20 mouse cellular contexts compared by ENCODE assay signal in genomic region chr15:11882508-11883205, GRCm38 (mm10). TPM values are rescaled to one million over a fixed set of nuclear protein-coding genes. Genes with fewer than 3 reads are reported as not detected.
DNase-seq lines count a peak whose midpoint lies in the region; ATAC-seq and TF ChIP-seq lines count a peak whose summit lies in the region.
"Had no signal": no experiment of that assay in that cellular context is flagged by ENCODE, and none has a peak within 500 bp of the region (broad histone marks: within the 10 kb centered on the region; RNA-seq: fewer than 3 reads in every experiment).

No protein-coding gene starts in this region.

- H3K27me3 ChIP-seq in kidney, embryonic 14.5 days (ENCODE audit: control insufficient read depth, insufficient read depth, low read length) = no peaks in the 10 kb centered on the region
- H3K27me3 ChIP-seq: embryonic facial prominence, embryonic 15.5 days; limb, embryonic 13.5 days; megakaryocyte, embryonic 14.5 days; midbrain, embryonic 15.5 days had no signal

- DNase-seq in heart, adult 11 months = peak; percentile 93
- no peak for DNase-seq in heart, postnatal 4 days
- DNase-seq in kidney, postnatal 14 days = no peak
- peak; percentile 5 for DNase-seq in lung, postnatal 10 days
- DNase-seq in lung, adult 2 months = no peak
- peak; percentile 76 for DNase-seq in adipocyte (ENCODE audit: low spot score)
- no peak for DNase-seq in adrenal gland, postnatal 10 days
- DNase-seq: B cell, adult 2 months; cerebellum, adult 9-11 months; layer of hippocampus, postnatal 36 days; thymus, postnatal 14 days had no signal

- peaks cover 5% of the 10 kb centered on the region; the same call in 1 of the 2 replicates for H3K9me3 ChIP-seq in kidney, embryonic 14.5 days (ENCODE audit: control insufficient read depth, low read length)
- H3K9me3 ChIP-seq: embryonic facial prominence, embryonic 15.5 days; limb, embryonic 13.5 days; megakaryocyte, embryonic 14.5 days; midbrain, embryonic 15.5 days had no signal

- H3K4me1 ChIP-seq in kidney, embryonic 14.5 days (ENCODE audit: control insufficient read depth, insufficient read depth, low read length) = no peaks in the 10 kb centered on the region
- no peaks in the 10 kb centered on the region for H3K4me1 ChIP-seq in lung, adult 2 months (ENCODE audit: control insufficient read depth, insufficient read depth, low read length)
- H3K4me1 ChIP-seq: embryonic facial prominence, embryonic 15.5 days; limb, embryonic 13.5 days; megakaryocyte, embryonic 14.5 days; midbrain, embryonic 15.5 days had no signal

- 36% methylated on average over 10 of the region's 10 CpGs for WGBS in kidney, embryonic 14.5 days
- 63% methylated on average over 10 of the region's 10 CpGs for WGBS in lung, adult 2 months

- ATAC-seq in kidney, embryonic 14.5 days (ENCODE audit: low FRiP score, low TSS enrichment) = no peak
- ATAC-seq: intestine, embryonic 16.5 days; lung, postnatal 0 days; midbrain, embryonic 15.5 days had no signal

- no peak for TF ChIP-seq POLR2A in lung, adult 2 months (IDR thresholded peaks at IDR 0.05; ENCODE audit: borderline replicate concordance, extremely low read depth, low read depth, low read length)

- TF ChIP-seq CTCF in lung, adult 2 months (IDR thresholded peaks at IDR 0.05; ENCODE audit: insufficient read depth, low read length) = no peak

- H3K9ac ChIP-seq in kidney, embryonic 14.5 days (ENCODE audit: low read depth, low read length) = no peak overlapping the region
- H3K9ac ChIP-seq: embryonic facial prominence, embryonic 15.5 days; limb, embryonic 13.5 days; liver, embryonic 14.5 days; midbrain, embryonic 15.5 days had no signal

- no peak overlapping the region for H3K27ac ChIP-seq in kidney, embryonic 14.5 days (ENCODE audit: low read depth, low read length)
- H3K27ac ChIP-seq: embryonic facial prominence, embryonic 15.5 days; limb, embryonic 13.5 days; liver, embryonic 14.5 days; midbrain, embryonic 15.5 days had no signal

- H3K4me2 ChIP-seq in kidney, embryonic 14.5 days (replicated peaks; ENCODE audit: low read depth, low read length) = peak overlapping the region; percentile 10
- H3K4me2 ChIP-seq: embryonic facial prominence, embryonic 15.5 days; limb, embryonic 13.5 days; midbrain, embryonic 15.5 days had no signal

- H3K4me3 ChIP-seq in kidney, embryonic 14.5 days (ENCODE audit: low read length) = no peak overlapping the region
- H3K4me3 ChIP-seq in lung, adult 2 months (replicated peaks; ENCODE audit: extremely low read depth, low read depth, low read length) = no peak overlapping the region
- H3K4me3 ChIP-seq: embryonic facial prominence, embryonic 15.5 days; limb, embryonic 13.5 days; megakaryocyte, embryonic 14.5 days; midbrain, embryonic 15.5 days had no signal

- no peaks in the 10 kb centered on the region for H3K36me3 ChIP-seq in kidney, embryonic 14.5 days (ENCODE audit: control insufficient read depth, insufficient read depth, low read length)
- H3K36me3 ChIP-seq: limb, embryonic 13.5 days; midbrain, embryonic 15.5 days had no signal

RNA-seq across cellular contexts. Expression of gene Npr3, which starts 24.4 kb away (rescaled TPM):
- total RNA-seq in heart, postnatal 4 days (2021) = 10 to 100 TPM; 39.6 to 45.7 TPM
- polyA plus RNA-seq in kidney, embryonic 14.5 days (2014; fragmentation: Nextera tagmentation; extraction: Ambion mirVana) = 5.6 and 8.1 TPM in 2 replicates
- polyA plus RNA-seq in lung, adult 2 months (2012; rRNA removed) = 9.6 and 24.4 TPM in 2 replicates
- 10 to 100 TPM; 28.4 to 36.5 TPM for total RNA-seq in adrenal gland, postnatal 10 days (2021)
- total RNA-seq: hematopoietic stem cell, adult 5-6 weeks had no signal

Comparison
In these comparisons a context has a peak if more than half of its experiments do, and no peak if none do; other contexts are left out.
1. DNase-seq: peak in heart, adult 11 months (single experiment), lung, postnatal 10 days (single experiment) and adipocyte (single experiment); none in heart, postnatal 4 days (single experiment), kidney, postnatal 14 days (single experiment), lung, adult 2 months (single experiment) and adrenal gland, postnatal 10 days (single experiment).